Mouse (Mus musculus) embryonic fibroblast, embryonic 13.5 days (primary cell): ENCODE results near the gene Rad51b.

ENCODE experiments used
- CTCF ChIP-seq: IDR thresholded peaks from 2 replicates; pipeline ENCODE4 v1.5.1; 2011; ENCODE audit warnings: mild to moderate bottlenecking, control low read depth, low read length, moderate library complexity, borderline replicate concordance; ENCODE audit not compliant: insufficient read depth
- POLR2A ChIP-seq: IDR thresholded peaks from 2 replicates; pipeline ENCODE4 v1.6.1; 2011; ENCODE audit warnings: low read depth, mild to moderate bottlenecking, control low read depth, low read length, moderate library complexity

DNA sequence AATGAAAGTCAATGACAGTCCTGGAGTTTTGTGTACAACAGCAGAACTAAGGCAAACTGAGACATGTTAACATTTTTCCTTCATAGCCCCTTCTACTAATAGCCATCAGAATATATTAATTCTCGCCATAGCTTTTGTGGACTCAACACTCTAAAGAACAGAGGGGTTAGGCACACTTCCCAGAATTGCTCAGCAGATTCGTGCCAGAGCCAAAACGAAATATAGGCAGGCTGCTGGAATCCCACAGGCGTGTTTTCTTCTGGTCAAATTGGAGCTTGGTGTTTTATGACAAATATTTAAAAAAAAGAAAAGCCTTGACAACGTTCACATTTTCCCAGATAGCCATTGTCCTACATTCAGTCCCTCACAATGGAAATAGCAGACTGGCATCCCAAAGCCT lies 350.9 kb downstream of the Rad51b start:
- TF ChIP-seq CTCF (no peak), POLR2A (no peak)
